Mouse (Mus musculus) olfactory bulb, adult 2 months (tissue): ENCODE measurements around the gene Cat. TPM values are rescaled to one million over a fixed set of nuclear protein-coding genes. Genes with fewer than 3 reads are reported as not detected.

Source experiments
- H3K27ac ChIP-seq: fragments of 200-500 bp; 2 replicates; pipeline ENCODE4 v1.5.1; 2012; ENCODE audit warnings: low read depth, low read length; ENCODE audit not compliant: insufficient read depth
- H3K4me1 ChIP-seq: fragments of 200-500 bp; 2 replicates; pipeline ENCODE4 v1.6.1; 2012; ENCODE audit warnings: low read length; ENCODE audit not compliant: control insufficient read depth, insufficient read depth
- H3K4me3 ChIP-seq: fragments of 200-500 bp; 2 replicates; pipeline ENCODE4 v1.5.1; 2012; ENCODE audit warnings: mild to moderate bottlenecking, low read depth, low read length, moderate library complexity; ENCODE audit not compliant: insufficient read depth
- CTCF ChIP-seq: fragments of 200-500 bp; IDR thresholded peaks from 2 replicates; pipeline ENCODE4 v1.5.1; 2012; ENCODE audit warnings: low read depth, mild to moderate bottlenecking, low read length, moderate library complexity; ENCODE audit not compliant: insufficient read depth
- POLR2A ChIP-seq: fragments of 200-500 bp; IDR thresholded peaks from 2 replicates; pipeline ENCODE4 v1.6.1; 2012; ENCODE audit warnings: mild to moderate bottlenecking, low read depth, low read length, moderate library complexity; ENCODE audit not compliant: insufficient read depth
- WGBS: fragments of 180-500 bp; shearing (Covaris S2); methylation state at CpG from one replicate; pipeline ENCODE4 v1.1.7; 2018; 5-methylcytosine and 5-hydroxymethylcytosine counted together
- polyA plus RNA-seq: library from polyadenylated mRNA; stranded (reverse); fragments of >200 nt; gene quantifications from 2 replicates; pipeline ENCODE4 v1.2.4, GENCODE M21; 2012; ENCODE audit warnings: low replicate concordance; ENCODE audit not compliant: missing spikeins, insufficient read depth, insufficient read length

Gene Cat
- polyA plus RNA-seq, 1 experiment: not detected

DNA sequence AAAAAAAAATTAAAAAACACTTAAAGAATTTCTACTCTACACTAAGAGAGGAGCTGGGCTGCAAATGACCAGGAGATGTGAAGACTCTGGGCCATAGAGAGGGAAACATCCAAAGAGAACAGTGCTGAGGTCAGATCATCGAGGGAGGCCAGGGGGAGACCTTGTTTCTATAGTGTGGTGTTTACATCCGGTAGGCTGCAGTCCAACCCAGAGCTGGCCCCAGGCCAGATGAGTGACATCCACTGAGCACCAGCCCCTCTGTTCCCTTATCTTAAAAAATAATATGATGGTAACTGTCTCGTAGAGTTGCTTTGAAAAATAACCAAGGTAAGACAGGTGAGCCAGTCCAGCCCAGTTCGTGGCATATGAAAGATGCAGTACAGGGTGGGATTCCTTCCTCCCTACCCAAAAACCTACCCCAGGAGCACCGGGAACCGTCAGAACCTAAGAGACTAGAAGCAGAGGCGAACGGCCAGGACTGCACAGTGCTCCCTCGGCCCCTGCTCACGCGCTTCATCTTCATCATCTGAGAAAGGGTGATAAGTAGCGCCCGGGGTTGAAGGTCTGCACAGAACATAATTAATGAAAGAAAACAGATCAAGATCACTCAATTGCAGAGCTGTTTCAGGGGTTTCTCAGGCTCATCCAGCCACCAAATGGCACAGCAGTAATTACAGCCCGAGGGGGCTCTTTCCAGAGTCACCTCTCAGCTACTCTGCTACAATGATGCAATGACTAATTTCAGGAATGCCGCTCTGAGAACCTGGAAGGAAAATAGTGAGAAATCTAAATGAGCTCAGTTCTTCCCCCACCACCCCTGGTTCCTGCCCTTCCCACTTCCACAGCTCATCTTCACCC, 64.1 kb downstream of the Cat start:
- WGBS: 68% methylated on average over 15 of the region's 15 CpGs
- Histone ChIP-seq H3K4me3 (no peak overlapping the region), H3K4me1 (peaks cover 3% of the 10 kb centered on the region), H3K27ac (no peak overlapping the region)
- TF ChIP-seq CTCF (no peak), POLR2A (no peak)

DNA sequence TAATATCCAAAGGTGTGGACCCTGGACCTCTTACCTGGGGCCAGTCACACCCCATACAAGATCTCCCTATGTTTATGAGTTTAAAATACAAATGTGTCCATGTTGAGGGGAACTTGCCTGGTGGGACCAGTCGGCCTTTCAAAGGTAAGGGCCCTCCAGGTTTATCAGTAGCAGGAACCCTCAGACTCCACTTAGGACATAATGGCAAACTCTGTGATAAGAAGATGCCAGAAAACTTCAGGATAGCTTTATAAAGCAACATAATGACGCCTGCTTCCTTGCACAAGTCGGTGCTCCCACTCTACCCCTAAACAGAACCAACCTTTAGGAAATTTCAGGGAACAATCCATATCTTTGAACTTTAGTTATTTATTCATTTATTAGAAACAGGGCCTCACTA, 69.2 kb downstream of the Cat start:
- 95% methylated on average over 3 of the region's 3 CpGs for WGBS
- Histone ChIP-seq H3K4me1 (no peaks in the 10 kb centered on the region), H3K4me3 (no peak overlapping the region), H3K27ac (no peak overlapping the region)
- TF ChIP-seq POLR2A: no peak
- no peak for TF ChIP-seq CTCF

DNA sequence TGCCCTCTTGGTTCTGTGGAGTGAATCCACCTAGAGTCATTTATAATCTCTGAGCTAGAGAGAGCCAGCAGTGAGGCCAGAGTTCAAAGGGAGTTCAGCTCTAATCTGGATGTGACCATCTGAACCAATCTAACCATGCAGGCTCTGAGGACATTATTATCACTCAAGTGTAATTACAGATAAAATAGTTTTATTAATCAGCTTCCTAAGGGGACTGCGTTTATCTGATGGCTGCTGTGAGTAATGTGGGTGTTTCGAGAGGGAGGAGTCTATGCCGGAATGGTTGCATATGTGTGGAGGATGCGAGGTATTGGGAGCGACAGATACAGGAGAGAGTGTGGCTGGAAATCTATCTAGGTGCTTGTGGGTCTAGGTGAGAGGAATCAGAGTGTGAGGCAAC, 71.6 kb downstream of the Cat start:
- WGBS: 80% methylated on average over 5 of the region's 5 CpGs
- Histone ChIP-seq H3K4me3 (no peak overlapping the region), H3K4me1 (no peaks in the 10 kb centered on the region), H3K27ac (no peak overlapping the region)
- TF ChIP-seq CTCF (no peak), POLR2A (no peak)

DNA sequence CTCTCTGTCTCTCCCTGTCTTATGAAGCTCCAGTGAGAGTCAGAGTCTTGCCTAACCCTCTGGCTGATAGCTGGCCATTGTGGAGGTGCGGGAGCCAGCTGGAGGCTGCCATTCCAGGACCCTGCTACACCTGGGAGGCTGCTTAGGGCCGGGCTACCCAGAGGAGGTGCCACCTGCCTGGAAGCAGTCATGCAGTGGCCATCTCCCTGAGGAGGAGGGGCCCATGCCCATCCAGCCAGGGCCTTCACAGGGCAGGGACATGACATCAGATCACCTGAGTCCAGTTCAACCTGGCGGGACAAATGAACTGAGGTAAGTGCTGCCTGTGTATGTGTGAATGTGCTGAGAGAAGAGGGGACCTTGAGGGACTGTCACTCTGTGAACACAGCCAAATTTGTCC, 73.1 kb downstream of the Cat start:
- Histone ChIP-seq H3K4me1 (no peaks in the 10 kb centered on the region), H3K27ac (no peak overlapping the region), H3K4me3 (no peak overlapping the region)
- 93% methylated on average over 3 of the region's 3 CpGs for WGBS
- no peak for TF ChIP-seq CTCF

DNA sequence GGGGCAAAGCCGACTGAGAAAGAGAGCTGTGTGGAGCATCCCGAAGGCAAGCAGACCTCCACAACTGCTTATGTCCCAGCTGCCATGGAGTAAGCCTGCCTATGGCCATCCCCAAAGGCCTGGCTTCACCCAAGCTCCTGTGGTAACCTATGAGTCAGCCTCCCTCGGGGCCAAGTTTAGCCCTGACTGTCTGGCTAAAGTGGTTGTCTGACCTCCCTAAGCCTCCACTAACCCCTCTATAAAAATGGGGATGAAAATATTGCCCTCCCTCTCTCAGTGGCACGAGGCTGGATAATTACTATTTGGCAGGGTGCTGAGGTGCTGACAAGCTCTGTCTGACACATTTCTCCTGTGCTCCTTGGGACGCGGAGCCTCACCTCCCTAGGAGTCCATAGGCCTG, 73.6 kb downstream of the Cat start, which contains the start of gene Elf5:
Gene Elf5 (plus strand): TSS at position 341 of the 400 bp plus-strand sequence.
- Histone ChIP-seq H3K27ac (no peak within 1 kb of the TSS), H3K4me3 (no peak within 1 kb of the TSS), H3K4me1 (no peaks in the 10 kb centered on the region)
- TF ChIP-seq CTCF (no peak), POLR2A (no peak)
- 82% methylated on average over 6 of the region's 6 CpGs for WGBS

DNA sequence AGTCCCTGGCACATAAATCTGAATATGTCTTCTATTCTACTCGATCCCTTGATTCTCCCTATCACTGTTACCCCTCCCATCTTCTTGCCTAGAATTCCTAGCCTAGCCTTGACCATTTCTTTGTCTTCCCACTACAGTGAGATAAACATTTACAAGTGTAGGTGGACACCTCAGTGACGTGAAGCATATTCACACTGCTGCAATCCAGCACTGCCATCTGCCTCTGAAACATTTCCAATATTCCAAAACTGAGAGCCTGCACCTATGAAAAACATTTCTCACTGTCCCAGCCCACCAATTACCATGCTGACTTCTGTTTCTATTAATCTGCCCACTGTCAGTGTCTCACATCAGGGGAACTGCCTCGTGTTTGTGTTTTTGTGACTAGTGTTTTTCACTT, 78.7 kb downstream of the Cat start:
- H3K4me3 ChIP-seq: no peak overlapping the region
- WGBS: 81% methylated on average over 3 of the region's 3 CpGs
- TF ChIP-seq CTCF: no peak

More for the DNA sequence above, 78.7 kb downstream of the Cat start:
- Histone ChIP-seq H3K27ac (no peak overlapping the region), H3K4me1 (no peaks in the 10 kb centered on the region)

Other genes with a start within 250 kb of the Cat start
- gene Ehf, start 181.9 kb downstream of the Cat start, polyA plus RNA-seq: not detected in 2 replicates
- gene Elf5, start 73.5 kb downstream of the Cat start, polyA plus RNA-seq: not detected in 2 replicates
- not detected in 2 replicates for gene Abtb2, start 81.2 kb upstream of the Cat start, polyA plus RNA-seq